Mouse (Mus musculus) brain, embryonic 14.5 days (tissue): ENCODE measurements at regions not wholly inside any gene's neighbourhood (a gene's known extent, or its start where the extent isn't known, plus 50 kb on each side); places are given as distances from the start of the nearest gene placed in this dataset.

Experiments used
- CTCF ChIP-seq: fragments of 200-500 bp; IDR thresholded peaks from 2 replicates; pipeline ENCODE4 v1.5.1; 2012; ENCODE audit warnings: inconsistent platforms, mild to moderate bottlenecking, moderate library complexity, borderline replicate concordance; ENCODE audit not compliant: insufficient read depth, insufficient read length; ENCODE audit errors: extremely low read depth
- POLR2A ChIP-seq: fragments of 200-500 bp; IDR thresholded peaks from 2 replicates; pipeline ENCODE4 v1.6.1; 2012; ENCODE audit warnings: mild to moderate bottlenecking, inconsistent platforms, borderline replicate concordance; ENCODE audit not compliant: poor library complexity, insufficient read depth, insufficient read length, severe bottlenecking; ENCODE audit errors: extremely low read depth

- TF ChIP-seq POLR2A (no peak), CTCF (no peak)
Measured at GRCm38 (mm10) chr13:53700236-53700635, 227.4 kb upstream of the Msx2 start.
